Mouse (Mus musculus) liver, adult 2 months (tissue): ENCODE measurements around the gene Zbed5.

Experiments
- CTCF ChIP-seq: fragments of 200-500 bp; IDR thresholded peaks from 2 replicates; pipeline ENCODE4 v1.5.1; 2011; ENCODE audit warnings: low read depth, low read length, control low read depth
- POLR2A ChIP-seq: fragments of 200-500 bp; IDR thresholded peaks from 2 replicates; pipeline ENCODE4 v1.6.1; 2011; ENCODE audit warnings: low read length, control low read depth; ENCODE audit not compliant: insufficient read depth; ENCODE audit errors: extremely low read depth

DNA sequence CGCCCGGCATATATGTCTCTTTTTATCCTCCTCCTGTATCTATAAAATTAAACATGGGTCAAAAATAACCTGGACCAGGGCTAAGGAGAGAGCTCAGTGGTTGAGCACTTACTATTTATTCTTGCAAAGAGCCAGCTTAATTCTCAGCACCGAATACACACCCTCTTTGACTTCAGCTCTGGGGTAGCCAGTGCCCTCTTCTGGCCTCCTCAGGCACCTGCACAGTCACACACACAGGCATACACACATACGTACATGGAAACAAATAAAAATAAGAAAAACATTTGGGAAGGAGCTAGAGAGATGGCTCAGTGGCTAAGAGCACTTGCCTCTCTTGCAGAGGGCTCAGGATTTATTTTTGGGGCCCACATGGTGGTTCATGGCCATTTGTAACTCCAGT, 26.4 kb downstream of the Zbed5 start:
- no peak for TF ChIP-seq POLR2A
- TF ChIP-seq CTCF = no peak
